Mouse (Mus musculus): ENCODE data around the gene Mrpl1. TPM values are rescaled to one million over a fixed set of nuclear protein-coding genes. Genes with fewer than 3 reads are reported as not detected.

Mrpl1 gene
- 8.3 and 8.8 TPM in 2 replicates for polyA plus RNA-seq (2021; fragmentation: Nextera tagmentation)
- long read RNA-seq, experiment 1, transcript Mrpl1-201 (9 exons, 3,431 nt), result major isoform, 10 of 19 reads
- long read RNA-seq, experiment 1, partial matches to known transcripts, result 6 of 19 reads
- long read RNA-seq, experiment 1, other reads (novel, unspliced or antisense), result 3 of 19 reads
- long read RNA-seq, experiment 2, transcript Mrpl1-201 (9 exons, 3,431 nt), result major isoform, 41 of 50 reads
- long read RNA-seq, experiment 2, partial matches to known transcripts, result 4 of 50 reads
- long read RNA-seq, experiment 2, other reads (novel, unspliced or antisense), result 2 of 50 reads

DNA sequence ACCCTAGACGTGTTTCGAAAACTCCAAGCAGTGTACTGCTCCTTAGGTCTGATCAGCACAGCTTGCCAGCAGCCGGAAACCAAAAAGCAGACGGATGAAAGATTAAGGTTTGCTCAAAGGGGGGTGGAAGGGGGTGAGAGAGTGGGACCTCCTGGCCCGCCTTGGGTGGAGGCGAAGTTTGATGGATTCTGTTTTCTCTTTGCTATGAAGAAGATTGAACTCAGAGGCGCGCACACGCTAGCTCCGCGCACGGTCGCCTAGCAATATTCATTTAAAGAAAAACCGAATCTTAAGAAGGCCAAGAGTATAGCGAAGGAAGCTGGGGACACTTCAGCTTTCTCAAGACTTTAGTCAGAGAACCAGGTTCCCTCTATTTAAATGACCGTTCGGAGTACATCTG is at the start of gene Mrpl1:
TSS of gene Mrpl1 (plus strand) at position 35 of the 400 bp plus-strand sequence.

DNA sequence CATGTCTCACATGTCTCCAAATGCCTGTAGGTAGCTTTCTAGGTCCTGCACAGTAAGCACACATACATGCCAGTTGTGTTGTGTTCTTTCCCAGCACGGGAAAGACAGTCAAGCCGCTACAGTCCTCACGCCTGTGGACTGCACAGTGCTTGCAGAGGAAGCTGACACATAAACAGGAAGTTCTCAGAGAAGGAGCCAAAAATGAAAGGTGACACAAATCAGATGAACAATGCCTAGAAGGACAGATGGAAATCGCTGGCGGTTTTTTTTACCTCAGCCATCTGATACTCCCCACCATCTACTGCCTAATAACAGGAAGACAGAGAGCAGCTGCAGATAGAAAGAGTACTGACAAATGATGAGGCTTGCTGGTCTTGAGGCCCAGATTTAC is 45.3 kb upstream of the Mrpl1 start, which contains the start of gene Cnot6l:
TSS of gene Cnot6l (minus strand) at position 151 of the 391 bp plus-strand sequence.

Other genes starting within 250 kb of the Mrpl1 start
- 8.9 and 11.3 TPM in 2 replicates for gene Cnot6l, start 45.3 kb upstream of the Mrpl1 start, polyA plus RNA-seq (2021; fragmentation: Nextera tagmentation)
- gene Fras1, start 164.5 kb downstream of the Mrpl1 start, polyA plus RNA-seq (2021; fragmentation: Nextera tagmentation), result 1.1 and 1.2 TPM in 2 replicates

Data from layer of hippocampus, adult 6 months (tissue).